Mouse (Mus musculus) spleen, postnatal 14 days (tissue): Measurements from ENCODE around the gene Atg5.

Experiments
- DNase-seq, 2 experiments: peaks; one replicate each; pipeline ENCODE4 v3.0.0; 2021 to 2022; ENCODE audit warnings: low spot score in 2 of 2

The Atg5 gene

DNA sequence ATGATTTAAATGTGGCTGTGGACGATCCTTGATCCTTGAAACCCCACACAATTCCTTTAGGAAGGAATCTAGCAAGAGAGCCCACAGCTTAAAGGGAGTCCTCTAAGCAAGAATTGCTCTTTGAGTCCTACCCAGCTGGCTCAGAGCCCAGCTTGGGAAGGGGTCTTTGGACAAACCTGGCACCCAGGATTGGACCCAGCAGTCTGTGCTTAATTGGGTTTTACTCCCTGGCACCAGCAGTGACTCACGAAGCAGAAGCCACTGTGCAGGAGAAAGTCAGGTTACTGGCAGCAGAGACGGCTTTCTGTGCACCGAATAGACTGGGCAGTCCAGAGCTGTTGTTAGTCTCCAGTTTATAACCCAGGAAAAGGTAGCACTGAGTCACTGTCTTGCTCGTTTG, 117.1 kb downstream of the Atg5 start:
- no peak for DNase-seq

- no peak for DNase-seq
Observed at GRCm38 (mm10) chr10:44388706-44389233, 120.6 kb downstream of the Atg5 start.

GRCm38 (mm10) chr10:44390286-44390685, 122.1 kb downstream of the Atg5 start:
- DNase-seq = no peak

- no peak for DNase-seq
Observed at GRCm38 (mm10) chr10:44391509-44392290, 123.5 kb downstream of the Atg5 start.

DNA sequence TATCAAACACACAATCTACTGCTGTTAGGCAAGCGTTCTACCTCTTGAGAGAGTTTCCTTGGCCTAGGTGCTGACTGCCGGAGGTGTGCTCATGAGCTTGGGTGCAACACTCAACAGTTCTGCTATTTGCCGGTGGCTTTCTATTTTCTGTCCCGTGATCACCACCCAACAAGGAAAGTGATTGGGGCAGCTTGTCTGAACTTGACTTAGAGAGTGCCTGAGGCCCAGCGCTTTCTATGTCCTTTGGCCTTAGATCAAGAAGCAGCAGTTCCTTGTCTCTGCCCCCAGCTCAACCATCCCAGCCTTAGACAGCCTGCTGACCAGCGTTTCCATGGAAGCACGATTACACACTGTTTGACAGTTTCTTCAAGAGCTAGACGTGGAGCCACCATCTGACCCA, 124.7 kb downstream of the Atg5 start:
- no peak for DNase-seq

DNA sequence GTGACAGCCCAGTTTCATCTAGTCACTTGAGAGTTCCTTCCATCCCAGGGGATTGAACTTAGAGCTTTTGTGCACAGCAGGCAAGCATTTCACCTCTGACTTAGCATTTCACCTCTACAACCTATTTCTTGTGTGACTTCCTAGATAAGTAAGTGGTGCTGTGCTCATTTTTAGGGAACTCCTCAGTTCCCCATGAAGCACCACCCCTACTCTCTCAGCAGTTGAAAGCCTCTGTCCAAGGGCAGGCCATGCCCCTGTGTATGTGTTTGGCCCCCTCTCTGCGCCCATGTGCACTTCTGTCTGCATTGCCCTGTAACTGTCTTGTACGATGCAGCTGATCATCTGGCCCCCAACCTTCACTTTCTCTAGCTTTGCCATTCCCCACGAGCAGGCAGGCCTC, 132.0 kb downstream of the Atg5 start:
- DNase-seq = no peak

DNA sequence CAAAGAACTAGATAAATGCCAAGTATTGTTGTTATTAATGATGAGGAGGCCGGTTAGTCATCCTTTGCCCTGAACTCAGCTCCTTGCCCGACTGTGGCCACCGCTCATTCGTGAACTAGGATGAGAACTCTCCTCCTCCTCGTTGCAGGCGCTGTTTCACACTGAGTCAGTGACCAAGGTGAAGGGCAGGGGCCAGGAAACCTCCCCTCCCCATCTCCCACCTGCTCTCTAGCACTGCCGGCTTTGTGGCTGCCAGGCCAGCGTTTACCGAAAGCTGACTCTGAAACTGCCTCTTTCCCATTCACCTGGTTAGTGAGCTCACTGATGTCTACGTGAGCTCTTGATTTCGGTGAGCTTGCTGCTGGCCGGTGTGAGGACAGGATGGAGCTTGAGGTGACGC, 132.4 kb downstream of the Atg5 start:
- no peak for DNase-seq

- no peak for DNase-seq
Observed at GRCm38 (mm10) chr10:44401600-44401999, 133.4 kb downstream of the Atg5 start.

DNA sequence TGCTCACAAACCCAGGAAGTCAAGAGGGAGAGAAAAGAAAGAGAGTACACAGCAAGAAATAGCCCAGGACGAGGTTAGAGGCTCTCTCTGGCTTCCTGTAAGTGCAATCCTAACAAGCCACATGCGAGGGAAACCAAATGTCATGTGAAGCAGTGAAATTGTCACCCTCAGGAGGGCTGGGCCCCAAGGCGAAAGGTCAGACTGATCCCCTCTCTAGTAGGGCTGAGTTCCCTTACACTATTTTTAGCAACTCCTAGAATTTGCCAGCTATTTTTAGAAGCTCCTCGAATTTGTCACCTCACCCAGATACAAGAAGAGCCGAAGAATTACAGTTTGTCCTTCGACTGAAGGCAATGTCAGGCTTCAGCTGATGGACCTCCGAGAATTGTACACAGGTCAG, 135.3 kb downstream of the Atg5 start:
- no peak for DNase-seq

DNA sequence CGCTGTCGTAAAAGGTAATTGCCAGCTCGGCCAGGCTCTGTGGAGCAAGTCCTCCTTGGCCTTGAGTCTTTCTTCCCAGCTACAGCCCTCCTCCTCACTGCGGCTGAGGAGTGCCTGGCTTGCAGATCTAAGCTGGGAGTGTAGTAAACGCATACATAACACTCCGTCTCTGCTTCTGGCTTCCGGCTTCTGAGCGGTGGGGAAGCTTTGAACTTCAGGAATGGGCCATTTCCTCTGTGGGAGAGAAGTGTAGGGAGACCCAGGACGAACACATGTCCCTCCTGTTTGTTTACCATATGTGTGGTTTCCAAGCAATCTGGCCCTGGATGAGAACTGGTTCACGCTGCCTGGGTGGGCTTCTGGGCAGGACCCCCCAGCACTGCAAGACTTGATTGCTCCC, 140.9 kb downstream of the Atg5 start:
- no peak for DNase-seq

DNA sequence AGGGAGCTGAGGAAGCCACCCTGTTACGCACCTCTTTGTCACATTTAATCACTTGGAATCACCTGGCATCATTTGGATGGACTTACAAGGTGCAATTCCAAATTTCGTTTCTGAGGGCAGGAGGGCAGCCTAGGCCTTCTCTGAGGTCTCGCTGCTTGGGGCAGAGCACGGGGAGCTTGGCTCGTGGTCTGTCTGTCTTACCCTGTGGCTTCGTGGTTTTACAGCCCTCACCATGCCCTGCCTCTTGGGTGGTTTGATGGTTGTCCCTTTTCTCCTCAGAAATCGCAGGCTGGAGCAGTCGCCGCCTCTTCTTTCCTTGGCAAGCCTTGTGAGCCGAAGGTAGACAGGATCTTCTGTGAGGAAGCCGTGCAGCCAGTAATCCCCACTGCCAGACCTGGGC, 141.8 kb downstream of the Atg5 start:
- DNase-seq = no peak
